Mouse (Mus musculus): ENCODE measurements around the gene Lims1. TPM values are rescaled to one million over a fixed set of nuclear protein-coding genes. Genes with fewer than 3 reads are reported as not detected.
"Not testable (repeated sequence)": the region's sequence is repeated elsewhere in the genome, so short reads cannot be mapped to it uniquely, and the experiment has no call there.

Gene Lims1
- total and polyA plus RNA-seq, 2 experiments from 2014 or later: 43.6 to 51.7 TPM

GRCm38 (mm10) chr10:58310791-58311190, 12.5 kb upstream of the Lims1 start:
- Histone ChIP-seq H3K9ac (no peak overlapping the region), H3K4me1 (ENCODE audit: insufficient read depth) (no peaks in the 10 kb centered on the region), H3K4me2 (ENCODE audit: low read depth) (no peak overlapping the region), H3K27me3 (ENCODE audit: insufficient read depth, low read length) (no peaks in the 10 kb centered on the region), H3K36me3 (ENCODE audit: insufficient read depth) (peaks cover 41% of the 10 kb centered on the region), H3K27ac (ENCODE audit: low read depth, low read length) (no peak overlapping the region), H3K9me3 (ENCODE audit: low read length) (no peaks in the 10 kb centered on the region), H3K4me3 (ENCODE audit: low read depth, low read length) (no peak overlapping the region)
- WGBS: 76% methylated on average over 1 of the region's 1 CpGs
- no peak for ATAC-seq
- no peak for TF ChIP-seq CTCF (IDR thresholded peaks at IDR 0.05; ENCODE audit: low read depth)
- no peak for DNase-seq

- Histone ChIP-seq H3K9ac (no peak overlapping the region), H3K4me3 (ENCODE audit: low read depth, low read length) (no peak overlapping the region), H3K27ac (ENCODE audit: low read depth, low read length) (no peak overlapping the region), H3K4me2 (ENCODE audit: low read depth) (no peak overlapping the region), H3K36me3 (ENCODE audit: insufficient read depth) (peaks cover 28% of the 10 kb centered on the region), H3K9me3 (ENCODE audit: low read length) (no peaks in the 10 kb centered on the region), H3K27me3 (ENCODE audit: insufficient read depth, low read length) (no peaks in the 10 kb centered on the region), H3K4me1 (ENCODE audit: insufficient read depth) (no peaks in the 10 kb centered on the region)
- TF ChIP-seq CTCF (IDR thresholded peaks at IDR 0.05; ENCODE audit: low read depth): no peak
- WGBS: 97% methylated on average over 5 of the region's 5 CpGs
- DNase-seq (no peak), ATAC-seq (no peak)
Measured at GRCm38 (mm10) chr10:58312887-58313286, 10.4 kb upstream of the Lims1 start.

- DNase-seq (no peak), ATAC-seq (no peak)
- Histone ChIP-seq H3K36me3 (ENCODE audit: insufficient read depth) (no peaks in the 10 kb centered on the region), H3K4me2 (ENCODE audit: low read depth) (no peak overlapping the region), H3K27ac (ENCODE audit: low read depth, low read length) (no peak overlapping the region), H3K9me3 (ENCODE audit: low read length) (no peaks in the 10 kb centered on the region), H3K27me3 (ENCODE audit: insufficient read depth, low read length) (no peaks in the 10 kb centered on the region), H3K4me3 (ENCODE audit: low read depth, low read length) (no peak overlapping the region), H3K4me1 (ENCODE audit: insufficient read depth) (peaks cover 12% of the 10 kb centered on the region), H3K9ac (no peak overlapping the region)
- TF ChIP-seq CTCF (IDR thresholded peaks at IDR 0.05; ENCODE audit: low read depth): no peak
- WGBS: 89% methylated on average over 3 of the region's 3 CpGs
Measured at GRCm38 (mm10) chr10:58320881-58321280, 2.4 kb upstream of the Lims1 start.

DNA sequence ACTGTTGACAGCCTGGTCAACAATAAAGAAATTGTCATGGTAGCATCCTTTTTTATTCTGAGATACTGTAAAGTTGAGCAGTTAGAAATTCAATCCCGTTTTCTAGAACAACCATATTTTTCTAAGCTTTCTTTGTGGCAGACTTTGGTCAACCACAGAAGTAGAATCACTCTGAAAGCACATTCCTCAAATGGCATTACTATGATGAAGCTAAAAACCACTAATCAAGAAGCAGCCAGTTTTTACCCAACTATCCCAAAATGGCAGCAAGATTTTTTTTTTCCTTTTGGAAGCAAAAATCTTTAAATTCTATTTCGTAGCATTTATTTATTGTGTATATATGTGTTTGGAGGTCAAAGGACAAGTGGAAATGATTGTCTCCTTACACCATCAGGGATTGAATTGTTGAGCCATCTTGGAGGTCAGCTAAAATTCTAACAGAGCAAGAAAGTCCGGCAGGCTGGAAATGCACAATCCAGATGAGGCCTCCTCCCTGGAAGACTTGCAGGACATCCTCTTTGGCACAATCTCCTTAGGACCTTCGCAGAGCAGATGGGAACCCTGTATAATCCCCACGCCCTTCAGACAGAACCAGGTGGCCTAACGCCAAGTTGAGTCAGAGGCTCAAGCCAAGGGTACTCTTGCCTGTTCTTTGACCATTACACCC, 772 bp upstream of the Lims1 start:
- peak overlapping the region; percentile 84 for H3K9ac ChIP-seq
- peak overlapping the region; percentile 58; the same call in 1 of the 2 replicates for H3K27ac ChIP-seq (ENCODE audit: low read depth, low read length)
- H3K9me3 ChIP-seq (ENCODE audit: low read length): no peaks in the 10 kb centered on the region
- H3K4me3 ChIP-seq (ENCODE audit: low read depth, low read length): peak overlapping the region; percentile 83
- H3K27me3 ChIP-seq (ENCODE audit: insufficient read depth, low read length): no peaks in the 10 kb centered on the region
- DNase-seq (no peak), ATAC-seq (no peak)
- TF ChIP-seq CTCF (IDR thresholded peaks at IDR 0.05; ENCODE audit: low read depth): no peak
- WGBS: 30% methylated on average over 6 of the region's 6 CpGs
- peak overlapping the region; percentile 66 for H3K4me2 ChIP-seq (ENCODE audit: low read depth)
- H3K36me3 ChIP-seq (ENCODE audit: insufficient read depth): no peaks in the 10 kb centered on the region
- peaks cover 20% of the 10 kb centered on the region for H3K4me1 ChIP-seq (ENCODE audit: insufficient read depth)

DNA sequence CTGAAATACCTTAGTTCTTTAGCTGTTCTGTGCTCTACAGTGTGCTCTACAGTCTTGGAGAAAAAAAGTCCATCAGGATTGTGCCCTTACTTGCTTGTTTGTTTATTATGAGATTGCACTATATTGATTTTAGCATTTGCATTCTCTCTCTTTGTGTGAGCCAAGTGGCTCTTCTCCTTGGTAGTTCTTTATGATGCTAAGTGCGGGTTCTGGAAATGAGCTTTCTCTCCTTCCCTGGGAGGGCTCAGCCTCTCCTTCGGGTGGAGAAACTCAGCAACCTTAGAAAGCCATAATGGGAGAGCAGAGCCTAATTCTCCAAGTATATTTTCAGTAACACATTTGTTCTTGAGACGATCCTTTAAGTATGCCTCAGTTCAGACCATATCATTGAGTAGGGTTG, 3.0 kb downstream of the Lims1 start:
- 36% methylated on average over 3 of the region's 3 CpGs for WGBS
- no peak for ATAC-seq
- DNase-seq: no peak
- Histone ChIP-seq H3K27me3 (ENCODE audit: insufficient read depth, low read length) (no peaks in the 10 kb centered on the region), H3K36me3 (ENCODE audit: insufficient read depth) (no peaks in the 10 kb centered on the region), H3K27ac (ENCODE audit: low read depth, low read length) (no peak overlapping the region), H3K9me3 (ENCODE audit: low read length) (no peaks in the 10 kb centered on the region), H3K4me1 (ENCODE audit: insufficient read depth) (peaks cover 20% of the 10 kb centered on the region), H3K9ac (no peak overlapping the region), H3K4me2 (ENCODE audit: low read depth) (peak overlapping the region; percentile 15; the same call in 1 of the 2 replicates), H3K4me3 (ENCODE audit: low read depth, low read length) (no peak overlapping the region)
- no peak for TF ChIP-seq CTCF (IDR thresholded peaks at IDR 0.05; ENCODE audit: low read depth)

GRCm38 (mm10) chr10:58327836-58328235, 4.6 kb downstream of the Lims1 start:
- H3K9ac ChIP-seq; H3K36me3 ChIP-seq (ENCODE audit: insufficient read depth); DNase-seq; ATAC-seq; H3K27me3 ChIP-seq (ENCODE audit: insufficient read depth, low read length); H3K9me3 ChIP-seq (ENCODE audit: low read length); H3K4me3 ChIP-seq (ENCODE audit: low read depth, low read length); H3K4me2 ChIP-seq (ENCODE audit: low read depth); H3K27ac ChIP-seq (ENCODE audit: low read depth, low read length): not testable (repeated sequence)
- peaks cover 20% of the 10 kb centered on the region for H3K4me1 ChIP-seq (ENCODE audit: insufficient read depth)
- 97% methylated on average over 6 of the region's 6 CpGs for WGBS

GRCm38 (mm10) chr10:58328517-58329108, 5.3 kb downstream of the Lims1 start:
- TF ChIP-seq CTCF (IDR thresholded peaks at IDR 0.05; ENCODE audit: low read depth): no peak
- WGBS: 94% methylated on average over 8 of the region's 8 CpGs
- no peak overlapping the region for H3K4me2 ChIP-seq (ENCODE audit: low read depth)
- no peaks in the 10 kb centered on the region for H3K36me3 ChIP-seq (ENCODE audit: insufficient read depth)
- H3K9ac ChIP-seq: no peak overlapping the region
- no peak for ATAC-seq
- DNase-seq: no peak
- no peak overlapping the region for H3K27ac ChIP-seq (ENCODE audit: low read depth, low read length)
- peaks cover 20% of the 10 kb centered on the region for H3K4me1 ChIP-seq (ENCODE audit: insufficient read depth)
- H3K27me3 ChIP-seq (ENCODE audit: insufficient read depth, low read length): no peaks in the 10 kb centered on the region
- H3K4me3 ChIP-seq (ENCODE audit: low read depth, low read length): no peak overlapping the region
- H3K9me3 ChIP-seq (ENCODE audit: low read length): no peaks in the 10 kb centered on the region

All from forebrain, postnatal 0 days (tissue).